Mouse (Mus musculus) monocyte, adult 2 months (primary cell): Measurements from ENCODE around the gene Gm20388.

ENCODE experiments used
- DNase-seq, 2 experiments: peaks; one replicate each; pipeline ENCODE4 v3.0.0; 2022; ENCODE audit warnings: low spot score in 2 of 2, low read depth in 1 of 2

Gene Gm20388

DNA sequence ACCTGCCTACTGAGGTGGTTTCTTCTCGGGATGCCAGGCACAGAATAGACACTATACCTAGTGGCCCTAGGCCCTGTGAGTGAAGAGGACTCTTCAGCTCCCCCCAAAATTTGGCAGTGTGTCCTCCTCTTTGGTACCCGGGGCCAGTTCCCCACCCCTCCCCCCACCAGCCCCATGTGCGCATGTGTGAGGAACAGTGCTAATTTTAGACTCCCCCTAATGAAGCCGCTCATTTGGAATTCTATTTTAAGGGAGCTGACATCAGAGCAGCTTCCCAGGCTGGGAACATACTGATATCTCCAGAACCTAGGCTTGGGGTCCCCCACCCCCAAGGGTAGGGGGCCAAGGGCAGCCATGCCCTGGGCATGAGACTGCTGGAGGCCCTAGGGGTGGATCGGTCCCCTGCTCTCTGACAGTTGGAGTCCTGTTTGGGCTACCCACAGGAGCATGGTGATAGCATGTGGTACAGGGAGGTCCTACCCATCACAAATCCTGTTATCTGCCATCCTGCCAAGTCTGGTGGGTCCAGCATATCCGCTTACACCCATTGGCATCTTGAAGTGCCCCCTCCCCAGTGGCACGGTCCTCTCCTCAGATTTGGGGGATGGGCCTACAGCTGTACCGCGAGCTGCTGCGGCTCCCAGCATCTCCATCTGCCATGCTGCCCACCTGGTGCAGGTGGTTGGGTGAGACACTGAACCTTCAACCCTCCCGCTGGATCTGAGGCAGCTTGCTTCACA lies 640.5 kb downstream of the Gm20388 start:
- DNase-seq, result no peak

DNA sequence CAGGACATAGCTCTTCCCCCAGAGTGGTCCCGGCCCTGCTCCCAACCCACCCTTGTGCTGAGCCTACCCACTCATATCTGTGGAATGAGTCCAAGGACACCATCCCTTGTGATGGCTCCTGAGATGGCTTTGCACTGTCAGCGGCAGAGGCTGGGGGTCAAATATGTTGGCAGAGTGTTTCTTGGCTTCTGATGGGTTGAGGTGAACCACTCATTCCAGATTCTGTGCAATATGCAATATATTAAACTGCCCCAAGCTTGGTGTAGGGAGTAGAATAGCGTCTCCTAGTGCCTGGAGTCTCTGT lies 641.0 kb downstream of the Gm20388 start:
- no peak for DNase-seq

DNA sequence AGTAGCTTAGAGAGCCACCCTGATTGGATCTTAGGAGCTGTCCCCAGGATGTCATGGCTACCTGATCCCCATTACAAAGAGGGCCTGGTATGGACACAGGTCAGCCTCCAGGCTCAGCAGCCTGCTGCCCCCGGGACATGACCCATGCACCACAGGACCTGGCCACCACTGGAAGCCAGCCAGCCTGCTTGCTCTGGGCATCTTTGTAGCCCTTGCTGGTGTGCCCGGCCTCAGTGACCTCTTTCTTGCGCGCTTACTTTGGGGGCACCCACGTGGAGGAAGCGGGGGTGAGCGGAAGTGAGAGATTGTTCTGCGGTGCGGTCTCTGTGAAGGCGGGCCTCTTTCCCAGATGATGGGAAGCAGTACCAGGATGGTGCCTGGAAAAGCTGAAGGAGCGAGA lies 641.9 kb downstream of the Gm20388 start:
- no peak for DNase-seq

DNA sequence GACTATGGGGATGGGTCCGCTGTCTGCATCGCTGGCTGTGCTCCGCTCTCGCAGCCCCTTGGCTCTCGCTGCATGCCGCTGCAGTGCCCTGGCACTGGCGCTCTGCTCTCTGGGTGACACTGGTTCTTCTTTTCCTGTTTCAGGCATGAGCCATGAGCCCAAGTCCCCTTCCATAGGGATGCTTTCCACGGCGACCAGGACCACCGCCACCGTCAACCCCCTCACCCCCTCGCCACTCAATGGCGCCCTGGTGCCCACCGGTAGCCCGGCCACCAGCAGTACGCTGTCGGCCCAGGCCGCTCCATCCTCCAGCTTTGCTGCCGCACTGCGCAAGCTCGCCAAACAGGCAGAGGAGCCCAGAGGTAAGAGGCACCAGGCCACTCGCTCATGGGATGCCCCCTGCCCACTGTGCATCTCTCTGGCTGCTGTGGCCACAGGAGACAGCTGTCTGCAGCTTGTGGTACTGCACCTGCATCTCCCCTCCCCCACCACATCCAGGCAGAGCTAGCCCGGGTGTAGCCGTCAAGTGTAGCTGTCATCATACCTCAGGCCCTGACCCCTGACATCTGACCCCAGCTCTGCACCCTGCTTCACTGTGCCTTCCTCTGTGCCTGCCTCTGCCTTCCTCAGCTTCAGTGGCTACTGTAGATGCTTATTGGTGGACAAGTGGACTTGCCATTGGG lies 642.9 kb downstream of the Gm20388 start:
- DNase-seq, result no peak

DNA sequence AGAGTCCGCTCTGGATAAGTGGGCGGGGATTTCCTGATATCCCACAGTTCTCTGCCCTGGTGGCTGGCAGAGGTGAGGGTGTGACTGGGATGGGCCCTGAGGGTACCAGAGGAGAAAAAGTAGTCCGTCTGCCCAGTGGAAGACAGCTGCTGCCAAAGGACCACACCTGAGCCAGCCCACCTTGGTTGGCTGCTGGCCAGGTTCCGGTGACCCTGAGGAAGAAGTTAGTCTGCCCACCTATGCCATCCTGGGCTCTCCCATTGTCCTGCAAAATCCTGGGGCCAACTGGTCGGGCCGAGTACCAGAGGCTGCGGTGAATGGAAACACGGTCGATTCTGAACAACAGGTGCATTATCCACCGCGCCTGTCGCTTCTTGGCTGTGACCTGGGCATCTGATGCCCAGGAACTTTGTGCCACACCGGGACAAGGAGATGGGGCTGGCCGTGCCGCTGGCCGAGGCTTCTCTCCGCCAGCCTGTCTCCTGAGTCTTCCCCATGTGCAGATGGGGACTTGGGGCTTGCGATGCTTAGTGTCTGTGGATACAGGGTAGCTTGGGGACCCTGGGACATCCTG lies 643.9 kb downstream of the Gm20388 start:
- no peak for DNase-seq

DNA sequence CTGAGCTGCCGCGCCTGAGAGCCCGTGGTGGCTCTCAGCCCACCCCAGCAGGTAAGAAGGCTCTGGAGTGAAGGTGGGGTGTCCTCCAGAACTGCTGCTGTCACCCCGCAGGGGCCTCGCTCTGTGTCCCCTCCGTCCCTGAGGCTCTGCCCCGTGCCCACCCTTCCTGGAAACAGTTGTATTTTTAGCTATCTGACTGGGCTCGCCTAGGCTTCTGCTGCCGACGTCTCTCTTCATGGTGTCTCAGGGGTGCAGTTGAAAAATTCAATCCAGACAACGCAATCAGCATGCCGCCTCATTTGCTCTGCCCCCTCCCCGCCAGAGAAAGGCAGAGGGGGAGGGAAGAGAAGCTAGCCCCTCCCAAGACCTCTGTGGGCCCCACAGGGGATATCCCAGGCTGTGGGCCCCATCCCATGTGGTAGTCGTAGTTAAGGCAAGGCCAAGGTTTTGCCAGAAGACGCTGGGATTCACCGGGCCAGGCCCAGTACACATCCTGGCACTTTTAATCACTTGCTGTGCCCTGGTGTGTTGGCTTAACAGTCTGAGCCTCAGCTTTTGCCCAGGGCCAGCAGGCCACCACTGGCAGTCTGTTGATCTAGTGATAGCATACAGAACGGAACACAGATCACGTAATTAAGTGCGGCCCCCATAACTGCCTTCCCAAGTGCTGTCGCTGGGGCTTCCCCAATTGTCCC lies 645.7 kb downstream of the Gm20388 start:
- no peak for DNase-seq

DNA sequence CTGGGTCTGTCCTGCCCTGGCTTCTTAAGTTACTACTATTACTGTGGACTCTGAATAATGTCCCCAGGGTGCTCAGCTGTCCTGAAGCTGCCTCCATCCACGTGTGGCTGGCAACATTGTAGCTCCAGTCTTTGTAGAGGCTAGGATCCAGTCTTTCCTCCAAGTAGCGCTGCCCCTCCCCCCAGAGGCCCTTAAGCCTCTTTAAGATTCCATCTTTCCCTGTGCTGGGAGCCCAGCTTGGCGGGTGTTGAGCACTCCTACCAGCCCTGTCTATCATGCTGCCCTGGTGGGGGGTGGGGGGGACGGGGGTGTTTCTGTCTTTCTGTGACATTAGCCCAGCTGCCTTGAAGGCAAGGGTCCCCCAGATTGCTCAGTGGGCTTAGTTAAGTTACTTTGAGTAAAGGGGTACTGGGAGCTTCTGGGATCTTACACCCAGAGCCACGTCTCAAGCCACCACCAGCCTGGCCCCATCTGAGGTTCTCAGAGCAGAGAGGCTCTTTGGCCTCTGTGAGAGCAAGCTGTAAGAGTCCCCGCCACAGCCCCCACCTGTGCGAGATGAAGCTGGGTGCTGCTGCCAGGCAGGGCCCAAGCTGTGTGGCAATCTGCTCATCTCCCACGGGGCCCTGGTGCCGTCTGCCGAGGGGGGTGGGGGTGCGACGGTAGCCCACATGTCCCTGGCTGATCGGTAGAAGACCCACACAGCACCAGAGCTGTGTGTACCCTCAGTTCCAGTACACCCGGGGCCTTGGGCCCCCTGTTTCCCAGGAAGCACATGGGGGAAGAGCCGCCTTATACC lies 646.7 kb downstream of the Gm20388 start:
- DNase-seq, result no peak

DNA sequence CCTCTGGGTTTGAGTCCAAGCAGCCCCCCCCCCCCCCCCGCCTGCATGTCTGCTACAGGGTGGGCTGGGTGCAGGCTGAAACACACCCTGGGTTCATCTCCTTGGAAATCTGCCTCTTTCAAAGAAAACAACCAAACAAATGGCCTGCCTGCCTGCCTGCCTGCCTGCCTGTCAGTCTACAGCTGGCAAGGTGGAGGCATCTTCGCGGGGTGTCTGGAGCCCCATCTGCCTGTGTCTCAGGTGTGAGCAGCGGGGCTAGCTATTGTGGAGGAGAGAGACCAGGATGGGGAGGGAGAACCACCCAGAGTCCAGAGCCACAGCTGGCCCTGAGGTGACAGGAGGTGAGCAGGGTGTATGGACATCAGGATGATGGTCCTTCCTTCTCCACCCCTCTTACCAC lies 647.5 kb downstream of the Gm20388 start:
- DNase-seq, result no peak

DNA sequence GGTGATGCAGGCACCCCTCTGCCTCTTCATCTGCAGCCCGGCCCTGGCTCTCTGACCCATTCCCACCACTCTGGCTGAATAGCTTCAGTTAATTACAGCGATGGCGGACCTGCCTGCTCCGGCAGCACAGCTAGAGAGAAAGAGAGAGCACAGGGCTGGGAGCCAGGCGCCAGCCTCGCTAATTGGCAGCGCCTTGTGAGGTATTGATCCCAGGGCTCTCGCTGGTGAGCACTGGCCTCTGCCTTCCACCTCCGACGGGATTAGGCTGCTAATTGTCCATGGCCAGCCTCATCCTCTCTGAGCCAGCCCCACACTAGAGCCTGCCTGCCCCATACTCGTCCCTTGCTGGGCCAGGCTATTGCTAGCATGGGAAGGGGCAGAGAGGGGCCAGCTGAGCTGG lies 649.0 kb downstream of the Gm20388 start:
- no peak for DNase-seq

DNA sequence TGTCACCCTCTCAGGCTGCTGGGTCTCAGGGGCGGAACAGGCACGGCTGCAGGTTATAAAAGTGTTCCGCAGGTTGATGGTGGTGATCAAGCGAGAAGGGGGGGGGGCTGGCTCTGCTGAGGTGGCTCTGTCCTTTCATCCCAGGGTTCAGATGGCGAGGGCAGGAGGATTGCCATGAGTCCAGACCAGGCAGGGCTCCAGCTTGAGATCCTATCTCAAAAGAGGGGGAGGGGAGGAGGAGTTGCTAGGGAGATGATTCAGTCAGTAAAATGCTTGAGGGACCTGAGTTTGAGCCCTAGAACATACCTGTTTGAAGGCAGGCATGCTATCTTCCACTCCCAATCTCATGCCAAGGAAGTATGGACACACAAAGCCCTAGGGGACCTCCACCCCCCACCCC lies 649.9 kb downstream of the Gm20388 start:
- DNase-seq, result no peak

DNA sequence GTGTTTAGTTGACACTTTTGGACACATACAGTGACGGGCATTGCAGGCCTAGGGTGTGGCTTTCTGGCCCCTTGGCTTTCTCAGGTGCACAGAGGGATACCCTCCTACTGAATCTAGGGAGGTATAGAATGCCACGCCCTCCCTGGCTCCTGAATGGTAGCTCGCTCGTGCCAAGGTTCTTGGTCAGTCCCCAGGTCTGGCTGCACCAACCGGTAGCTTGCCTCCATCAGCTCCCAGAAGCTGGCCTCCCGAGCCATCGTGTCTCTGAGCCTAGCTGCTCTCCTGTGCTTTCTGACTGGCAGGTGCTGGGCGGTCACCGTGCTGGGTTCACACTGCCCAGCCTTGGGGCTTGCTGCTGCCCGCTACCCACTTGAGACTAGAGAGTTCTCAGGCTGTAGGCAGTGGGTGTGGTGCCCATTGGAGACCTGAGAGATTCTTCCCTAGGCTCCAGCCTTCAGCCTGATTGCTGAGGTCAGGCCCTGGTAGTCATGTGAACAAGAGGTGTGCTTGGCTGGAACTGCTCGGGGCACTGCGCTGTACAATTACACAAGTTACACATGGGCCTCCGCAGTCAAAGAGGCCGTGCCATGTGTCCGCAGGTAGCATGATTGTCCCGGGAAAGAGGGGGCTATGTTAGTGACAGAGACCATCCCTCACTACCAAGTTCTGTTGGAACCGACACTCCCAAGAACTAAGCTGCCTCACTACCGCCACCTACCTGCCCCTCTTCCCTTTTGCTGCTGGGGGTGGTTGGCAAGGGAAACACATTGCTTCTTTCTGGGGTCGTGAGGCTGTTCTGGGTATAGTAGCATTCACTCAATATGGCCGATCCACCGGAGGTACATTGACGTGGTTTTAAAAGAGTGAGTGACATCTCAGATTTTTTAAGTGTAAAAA lies 651.1 kb downstream of the Gm20388 start:
- DNase-seq, result no peak

DNA sequence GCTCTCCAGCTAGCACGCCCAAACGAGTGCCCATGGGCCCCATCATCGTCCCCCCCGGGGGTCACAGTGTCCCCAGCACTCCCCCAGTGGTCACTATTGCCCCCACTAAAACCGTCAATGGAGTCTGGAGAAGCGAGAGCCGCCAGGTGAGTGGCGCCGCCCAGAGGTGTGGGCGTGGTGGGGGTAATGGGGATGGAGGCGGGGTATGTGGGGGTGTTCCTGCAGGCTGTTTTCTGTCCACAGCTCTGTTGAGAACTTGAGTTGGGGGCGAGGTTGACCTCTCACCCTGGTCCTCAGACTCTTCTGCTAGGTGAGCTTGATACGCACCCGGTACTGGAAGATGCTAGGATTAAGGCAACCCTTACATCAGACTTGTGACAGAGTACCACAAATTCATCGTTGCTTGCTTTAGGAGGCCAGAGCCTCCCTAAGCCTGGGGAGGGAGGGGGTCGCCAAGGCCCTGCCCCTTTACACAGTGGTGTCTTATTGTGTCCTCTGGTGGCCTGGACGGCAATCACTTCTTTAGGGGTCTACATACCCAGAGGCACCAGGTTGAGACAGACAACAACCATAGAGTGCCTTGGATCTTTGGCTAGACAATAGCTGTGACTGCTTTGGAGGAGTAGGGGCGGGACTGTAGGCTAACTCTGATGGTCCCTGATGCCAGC lies 652.2 kb downstream of the Gm20388 start:
- no peak for DNase-seq

DNA sequence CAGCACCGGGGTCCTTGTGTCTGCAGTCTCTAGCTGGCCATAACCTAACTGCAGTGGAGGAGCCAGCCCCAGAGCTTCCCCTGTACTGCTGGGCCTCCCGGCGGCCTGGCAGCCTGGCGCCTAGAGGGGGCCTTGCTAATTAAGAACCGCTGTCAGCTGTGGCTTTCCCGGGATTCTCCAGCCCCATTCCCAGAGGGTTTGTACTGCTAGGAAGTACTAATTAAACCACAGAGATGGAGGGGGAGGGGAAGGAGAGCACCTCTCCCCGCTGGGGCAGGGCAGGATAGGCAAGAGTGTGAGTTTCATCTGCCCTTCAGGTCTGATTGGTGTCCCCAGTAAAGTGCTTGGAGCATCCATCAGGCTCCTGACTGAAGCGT lies 652.7 kb downstream of the Gm20388 start:
- DNase-seq, result no peak

DNA sequence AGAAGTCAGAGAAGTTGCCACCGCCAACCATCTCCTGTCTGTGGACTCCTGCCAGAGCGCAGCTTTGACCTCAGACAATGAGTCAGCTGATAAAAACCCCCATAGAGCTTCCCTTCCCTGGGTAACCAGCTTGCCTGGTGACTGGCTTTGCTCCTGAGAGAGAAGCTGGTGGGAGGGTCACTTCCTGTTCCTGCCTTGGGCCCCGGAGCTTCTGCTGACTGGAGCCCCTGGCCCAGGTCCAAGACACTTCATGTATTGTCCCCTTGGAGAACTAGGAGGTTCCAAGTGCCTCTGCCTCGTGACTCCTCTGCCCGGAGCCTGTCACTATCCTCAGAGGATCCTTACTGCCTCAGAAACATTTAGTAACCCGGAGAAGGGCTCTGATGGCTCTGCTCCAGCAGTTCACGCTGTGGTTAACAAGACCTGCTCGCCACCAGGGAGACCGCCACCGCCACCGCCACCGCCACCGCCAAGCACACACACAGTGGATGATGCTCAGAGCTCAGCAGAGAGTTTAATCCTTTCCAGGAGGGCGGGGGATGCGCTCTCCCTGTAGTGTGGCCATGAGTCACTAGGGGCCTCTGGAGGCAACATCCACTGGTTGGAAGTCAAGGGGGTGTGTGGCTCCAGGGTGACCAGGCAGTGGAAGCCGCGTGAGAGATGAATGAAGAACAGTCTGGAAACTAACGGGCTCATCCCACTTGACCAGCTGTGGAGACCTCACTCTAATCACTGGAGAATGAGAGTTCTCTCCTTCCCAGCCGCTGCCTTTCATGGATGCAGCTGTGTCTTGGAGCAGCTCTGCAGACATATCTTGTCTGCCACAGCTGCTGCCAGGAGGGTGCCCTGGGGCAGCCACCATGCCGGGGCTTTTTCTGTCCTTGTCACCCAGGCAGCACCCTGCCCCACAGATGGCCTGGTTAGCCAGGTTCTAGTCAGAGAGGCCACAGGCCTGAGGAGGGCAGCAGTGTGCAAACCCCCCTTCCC lies 653.5 kb downstream of the Gm20388 start:
- peak; percentile 94 to 96 for DNase-seq

DNA sequence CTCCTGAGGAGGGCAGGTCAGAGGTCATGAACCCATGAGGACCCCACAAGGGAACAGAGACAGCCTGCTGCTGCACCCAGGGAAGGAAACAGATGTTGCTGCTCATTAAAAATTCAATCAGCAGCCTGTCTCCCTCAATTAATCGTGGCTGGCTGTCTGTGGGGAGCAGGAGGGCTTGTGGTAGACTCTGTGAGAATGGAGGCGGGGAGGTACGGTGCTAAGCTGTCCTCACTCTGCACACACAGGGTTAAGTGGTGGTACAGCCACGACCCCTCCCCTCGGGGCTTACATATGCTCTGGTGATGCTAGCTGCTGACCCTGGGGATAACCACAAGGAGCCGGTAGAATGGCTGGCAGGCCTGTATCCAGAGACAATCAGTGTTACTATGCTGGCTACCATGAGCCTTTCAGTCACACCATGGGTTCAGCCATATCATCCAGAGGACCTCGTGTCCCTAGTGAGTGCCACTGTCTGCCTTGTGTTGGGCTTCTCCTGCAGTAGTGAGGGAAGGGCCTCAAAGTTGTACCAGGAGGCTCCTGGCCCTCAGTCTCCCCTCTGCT lies 654.6 kb downstream of the Gm20388 start:
- no peak for DNase-seq

DNA sequence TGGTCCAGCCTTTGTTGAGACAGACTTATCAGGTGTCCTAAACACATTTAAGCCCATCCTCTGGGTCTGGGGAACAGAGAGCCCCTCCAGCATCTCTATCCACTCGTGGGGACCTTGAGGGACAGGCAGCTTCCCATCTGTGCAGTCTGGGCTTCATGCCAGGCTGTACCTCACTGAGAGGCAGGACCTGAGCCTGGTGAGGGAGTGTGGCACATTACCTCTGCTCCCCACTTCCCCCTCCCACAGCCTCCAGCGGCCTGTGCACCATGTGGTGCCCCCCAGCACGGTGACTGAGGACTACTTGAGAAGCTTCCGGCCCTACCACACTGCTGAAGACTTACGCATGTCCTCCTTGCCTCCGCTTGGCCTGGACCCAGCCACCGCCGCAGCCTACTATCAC lies 656.0 kb downstream of the Gm20388 start:
- no peak for DNase-seq

DNA sequence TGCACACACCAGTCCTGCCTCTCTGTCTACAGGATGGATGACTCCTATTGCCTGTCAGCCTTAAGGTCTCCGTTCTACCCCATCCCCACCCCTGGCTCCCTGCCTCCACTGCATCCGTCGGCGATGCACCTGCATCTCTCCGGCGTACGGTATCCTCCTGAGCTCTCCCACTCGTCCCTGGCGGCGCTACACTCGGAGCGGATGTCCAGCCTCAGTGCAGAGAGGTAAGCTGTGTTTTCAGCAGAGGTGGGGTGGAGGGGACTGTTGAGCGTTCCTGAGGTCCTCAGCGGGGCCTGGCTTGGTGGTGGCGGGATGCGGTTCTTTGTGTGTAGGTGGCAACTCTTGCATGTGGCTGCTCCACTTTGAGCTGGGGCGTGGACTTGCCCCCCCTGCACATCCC lies 657.1 kb downstream of the Gm20388 start:
- DNase-seq, result no peak

DNA sequence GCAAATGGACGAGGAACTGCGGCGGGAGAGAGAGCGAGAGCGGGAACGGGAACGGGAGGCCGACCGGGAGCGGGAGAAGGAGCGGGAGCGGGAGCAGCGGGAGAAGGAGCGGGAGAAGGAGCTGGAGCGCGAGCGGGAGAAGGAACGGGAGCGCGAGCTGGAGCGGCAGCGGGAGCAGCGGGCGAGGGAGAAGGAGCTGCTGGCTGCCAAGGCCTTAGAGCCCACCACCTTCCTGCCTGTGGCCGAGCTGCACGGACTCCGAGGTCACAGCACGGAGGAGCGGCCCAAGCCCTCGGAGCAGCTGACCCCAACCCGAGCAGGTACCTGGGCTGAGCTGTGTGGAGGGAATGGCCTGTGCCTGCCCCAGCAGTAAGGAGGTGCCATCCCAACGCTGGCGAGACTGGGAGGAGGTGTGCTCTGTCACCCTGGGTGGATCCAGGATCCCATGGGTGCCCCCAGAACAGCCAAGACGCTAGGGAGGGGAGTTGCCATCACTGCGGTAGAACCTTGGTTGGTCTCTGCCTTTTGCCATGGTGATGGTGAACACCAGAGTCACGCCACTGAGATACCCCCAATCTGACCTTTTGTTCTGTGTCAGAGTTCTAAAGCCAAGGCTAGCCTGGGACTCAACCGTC lies 657.6 kb downstream of the Gm20388 start:
- DNase-seq, result no peak
